Mouse (Mus musculus) limb, embryonic 14.5 days (tissue): Measurements from ENCODE around the gene Lin28a. TPM values are rescaled to one million over a fixed set of nuclear protein-coding genes. Genes with fewer than 3 reads are reported as not detected.

Experiments used
- ATAC-seq: fragments of 200-750 bp; cut with Nextera tagmentation; 2 replicates; pipeline ENCODE4 v1.8.0; 2017; ENCODE audit warnings: low read depth, moderate number of reproducible peaks, moderate TSS enrichment; ENCODE audit not compliant: low FRiP score
- DNase-seq: peaks from one replicate; pipeline ENCODE4 v3.0.0-alpha.2; 2015; ENCODE audit warnings: low spot score
- H3K27ac ChIP-seq: fragments of 300-500 bp; sonication (generic); replicated peaks from 2 replicates; pipeline ENCODE4 v1.5.1; 2014; ENCODE audit warnings: low read depth, mild to moderate bottlenecking, low read length, moderate library complexity, mixed read lengths
- H3K27me3 ChIP-seq: fragments of 300-500 bp; sonication (generic); 2 replicates; pipeline ENCODE4 v1.6.1; 2014; ENCODE audit warnings: low read length, mixed read lengths; ENCODE audit not compliant: control insufficient read depth, insufficient read depth
- H3K36me3 ChIP-seq: fragments of 300-500 bp; sonication (generic); 2 replicates; pipeline ENCODE4 v1.6.1; 2014; ENCODE audit warnings: mild to moderate bottlenecking, low read length, moderate library complexity, mixed read lengths; ENCODE audit not compliant: control insufficient read depth, insufficient read depth
- H3K4me1 ChIP-seq: fragments of 300-500 bp; sonication (generic); 2 replicates; pipeline ENCODE4 v1.6.1; 2014; ENCODE audit warnings: antibody characterized with exemption, low read length, mixed read lengths; ENCODE audit not compliant: control insufficient read depth, insufficient read depth
- H3K4me2 ChIP-seq: fragments of 300-500 bp; sonication (generic); replicated peaks from 2 replicates; pipeline ENCODE4 v1.6.1; 2014; ENCODE audit warnings: low read depth, mild to moderate bottlenecking, low read length, moderate library complexity; ENCODE audit not compliant: severe bottlenecking
- H3K4me3 ChIP-seq: fragments of 300-500 bp; sonication (generic); replicated peaks from 2 replicates; pipeline ENCODE4 v1.5.1; 2014; ENCODE audit warnings: low read length
- H3K9ac ChIP-seq: fragments of 300-500 bp; sonication (generic); 2 replicates; pipeline ENCODE4 v1.6.1; 2014; ENCODE audit warnings: mild to moderate bottlenecking, low read depth, low read length, moderate library complexity; ENCODE audit not compliant: severe bottlenecking
- H3K9me3 ChIP-seq: fragments of 300-500 bp; sonication (generic); 2 replicates; pipeline ENCODE4 v1.6.1; 2016; ENCODE audit warnings: low read length; ENCODE audit not compliant: control insufficient read depth
- POLR2A ChIP-seq: fragments of 200-500 bp; IDR thresholded peaks from 2 replicates; pipeline ENCODE4 v1.8.0; 2012; ENCODE audit warnings: inconsistent platforms, mild to moderate bottlenecking, moderate library complexity, borderline replicate concordance; ENCODE audit not compliant: insufficient read depth, insufficient read length; ENCODE audit errors: extremely low read depth
- WGBS: fragments of 180-500 bp; shearing (Covaris S2); extraction: QIAGEN DNeasy Blood & Tissue Kit; methylation state at CpG from one replicate; pipeline ENCODE4 v1.1.7; 2014; 5-methylcytosine and 5-hydroxymethylcytosine counted together
- polyA plus RNA-seq, 2 experiments: library from polyadenylated mRNA; depleted of rRNA in 1 of 2; stranded (reverse) in 1 of 2; unstranded in 1 of 2; fragments of >200 nt; fragmentation: Nextera tagmentation in 1 of 2; extraction: Ambion mirVana in 1 of 2; gene quantifications; 2 replicates each; pipeline versions ENCODE4 v1.2.1 to v1.2.3; 2012 to 2014

Lin28a gene
- polyA plus RNA-seq, 2 experiments, result 0.11 TPM; not detected in 1

GRCm38 (mm10) chr4:134018038-134018778 lies 433 bp downstream of the Lin28a start:
- Histone ChIP-seq H3K9ac (no peak overlapping the region), H3K36me3 (no peaks in the 10 kb centered on the region), H3K4me2 (peak overlapping the region; percentile 31), H3K27ac (no peak overlapping the region), H3K4me1 (peaks cover 5% of the 10 kb centered on the region; the same call in 1 of the 2 replicates), H3K27me3 (peaks cover 28% of the 10 kb centered on the region), H3K4me3 (peak overlapping the region; percentile 19), H3K9me3 (no peaks in the 10 kb centered on the region)
- DNase-seq (no peak), ATAC-seq (no peak)
- no peak for TF ChIP-seq POLR2A
- 0% methylated on average over 39 of the region's 46 CpGs for WGBS

- no peak for DNase-seq
- Histone ChIP-seq H3K9ac (no peak overlapping the region), H3K4me2 (peak overlapping the region; percentile 31), H3K9me3 (no peaks in the 10 kb centered on the region), H3K4me3 (peak overlapping the region; percentile 19; the same call in 1 of the 2 replicates), H3K36me3 (no peaks in the 10 kb centered on the region), H3K4me1 (peaks cover 5% of the 10 kb centered on the region; the same call in 1 of the 2 replicates), H3K27me3 (peaks cover 28% of the 10 kb centered on the region), H3K27ac (no peak overlapping the region)
- WGBS, result 5% methylated on average over 21 of the region's 21 CpGs
- no peak for TF ChIP-seq POLR2A
- ATAC-seq, result no peak
Observed at GRCm38 (mm10) chr4:134017201-134017865, 1.3 kb downstream of the Lin28a start.

- ATAC-seq, result no peak
- Histone ChIP-seq H3K27ac (no peak overlapping the region), H3K36me3 (no peaks in the 10 kb centered on the region), H3K4me1 (peaks cover 5% of the 10 kb centered on the region; the same call in 1 of the 2 replicates), H3K9me3 (no peaks in the 10 kb centered on the region), H3K4me3 (no peak overlapping the region), H3K4me2 (no peak overlapping the region), H3K9ac (no peak overlapping the region), H3K27me3 (peaks cover 28% of the 10 kb centered on the region)
- WGBS, result 2% methylated on average over 8 of the region's 8 CpGs
- no peak for DNase-seq
- TF ChIP-seq POLR2A, result no peak
Observed at GRCm38 (mm10) chr4:134016767-134017166, 1.9 kb downstream of the Lin28a start.

GRCm38 (mm10) chr4:134016208-134016607 lies 2.4 kb downstream of the Lin28a start:
- Histone ChIP-seq H3K4me3 (no peak overlapping the region), H3K4me1 (peaks cover 5% of the 10 kb centered on the region; the same call in 1 of the 2 replicates), H3K4me2 (no peak overlapping the region), H3K9me3 (no peaks in the 10 kb centered on the region), H3K27ac (no peak overlapping the region), H3K9ac (no peak overlapping the region), H3K36me3 (no peaks in the 10 kb centered on the region), H3K27me3 (peaks cover 28% of the 10 kb centered on the region)
- TF ChIP-seq POLR2A, result no peak
- ATAC-seq, result no peak
- DNase-seq, result no peak
- WGBS, result 6% methylated on average over 7 of the region's 7 CpGs

GRCm38 (mm10) chr4:134012858-134013528 lies 5.6 kb downstream of the Lin28a start:
- peaks cover 5% of the 10 kb centered on the region; the same call in 1 of the 2 replicates for H3K4me1 ChIP-seq
- no peak overlapping the region for H3K4me2 ChIP-seq
- WGBS, result 51% methylated on average over 12 of the region's 12 CpGs
- TF ChIP-seq POLR2A, result no peak
- no peak overlapping the region for H3K27ac ChIP-seq
- no peak for ATAC-seq
- H3K36me3 ChIP-seq, result no peaks in the 10 kb centered on the region
- DNase-seq, result no peak
- H3K9ac ChIP-seq, result no peak overlapping the region
- H3K27me3 ChIP-seq, result peaks cover 9% of the 10 kb centered on the region
- no peaks in the 10 kb centered on the region for H3K9me3 ChIP-seq
- no peak overlapping the region for H3K4me3 ChIP-seq
